Mouse (Mus musculus) stomach, postnatal 0 days (tissue): ENCODE results near the gene Sirt4. TPM values are rescaled to one million over a fixed set of nuclear protein-coding genes. Genes with fewer than 3 reads are reported as not detected.

ENCODE experiments used
- ATAC-seq: fragments of 200-750 bp; cut with Nextera tagmentation; 2 replicates; pipeline ENCODE4 v1.8.0; 2017; ENCODE audit not compliant: low FRiP score, low TSS enrichment
- DNase-seq: peaks from one replicate; pipeline ENCODE4 v3.0.0-alpha.2; 2016; ENCODE audit warnings: low spot score
- H3K27ac ChIP-seq: fragments of 300-500 bp; sonication (generic); replicated peaks from 2 replicates; pipeline ENCODE4 v1.5.1; 2014; ENCODE audit warnings: mild to moderate bottlenecking, control low read depth
- H3K27me3 ChIP-seq: fragments of 300-500 bp; sonication (generic); 2 replicates; pipeline ENCODE4 v1.6.1; 2014; ENCODE audit warnings: low read length; ENCODE audit not compliant: control insufficient read depth, insufficient read depth
- H3K36me3 ChIP-seq: fragments of 300-500 bp; sonication (generic); 2 replicates; pipeline ENCODE4 v1.6.1; 2014; ENCODE audit warnings: low read length, mixed read lengths; ENCODE audit not compliant: control insufficient read depth, insufficient read depth
- H3K4me1 ChIP-seq: fragments of 300-500 bp; sonication (generic); replicated peaks from 2 replicates; pipeline ENCODE4 v1.6.1; 2014; ENCODE audit warnings: antibody characterized with exemption; ENCODE audit not compliant: control insufficient read depth, insufficient read depth
- H3K4me2 ChIP-seq: fragments of 300-500 bp; sonication (generic); replicated peaks from 2 replicates; pipeline ENCODE4 v1.6.1; 2014; ENCODE audit warnings: low read depth, mild to moderate bottlenecking, control low read depth, moderate library complexity
- H3K4me3 ChIP-seq: fragments of 300-500 bp; sonication (generic); 2 replicates; pipeline ENCODE4 v1.5.1; 2014; ENCODE audit warnings: low read depth, low read length, control low read depth
- H3K9ac ChIP-seq: fragments of 300-500 bp; sonication (generic); 2 replicates; pipeline ENCODE4 v1.6.1; 2014; ENCODE audit warnings: mild to moderate bottlenecking, low read length, control low read depth, mixed read lengths
- H3K9me3 ChIP-seq: fragments of 300-500 bp; sonication (generic); 2 replicates; pipeline ENCODE4 v1.6.1; 2016; ENCODE audit warnings: low read length; ENCODE audit not compliant: control insufficient read depth
- CTCF ChIP-seq: IDR thresholded peaks from 2 replicates; pipeline ENCODE4 v1.5.1; 2016; ENCODE audit warnings: antibody characterized with exemption, low read depth, mild to moderate bottlenecking, moderate library complexity
- EP300 ChIP-seq: optimal IDR thresholded peaks from 2 replicates; pipeline ENCODE3; 2016; ENCODE audit warnings: antibody characterized with exemption
- WGBS: fragments of 180-500 bp; shearing (Covaris S2); extraction: QIAGEN DNeasy Blood & Tissue Kit; methylation state at CpG from one replicate; pipeline ENCODE4 v1.1.7; 2014; 5-methylcytosine and 5-hydroxymethylcytosine counted together
- polyA plus RNA-seq: library from polyadenylated mRNA; unstranded; fragments of >200 nt; fragmentation: Nextera tagmentation; extraction: Ambion mirVana; gene quantifications from 2 replicates; pipeline ENCODE4 v1.2.1, GENCODE M21; 2015

Gene Sirt4
- polyA plus RNA-seq, 1 experiment from 2014 or later = 11.5 TPM

DNA sequence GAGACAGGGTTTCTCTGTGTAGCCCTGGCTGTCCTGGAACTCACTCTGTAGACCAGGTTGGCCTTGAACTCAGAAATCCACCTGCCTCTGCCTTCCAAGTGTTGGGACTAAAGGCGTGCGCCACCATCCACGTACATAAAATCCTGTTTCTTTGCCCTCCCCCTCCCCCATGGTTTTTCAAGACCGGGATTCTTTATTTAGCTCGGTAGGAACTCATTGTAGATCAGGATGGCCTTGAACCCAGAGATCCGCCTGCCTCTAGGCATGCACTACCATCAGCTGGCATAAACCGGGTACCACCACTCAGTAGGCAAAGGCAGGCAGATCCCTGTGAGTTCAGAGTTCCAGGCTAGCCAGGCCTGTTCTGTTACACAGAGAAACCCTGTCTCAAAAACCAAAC, 32.4 kb upstream of the Sirt4 start:
- DNase-seq = no peak
- WGBS = 90% methylated on average over 7 of the region's 7 CpGs
- Histone ChIP-seq H3K27ac (peak overlapping the region; percentile 26; the same call in 1 of the 2 replicates), H3K9ac (no peak overlapping the region), H3K27me3 (no peaks in the 10 kb centered on the region), H3K4me2 (no peak overlapping the region), H3K4me1 (peaks cover 10% of the 10 kb centered on the region), H3K4me3 (no peak overlapping the region), H3K9me3 (no peaks in the 10 kb centered on the region), H3K36me3 (no peaks in the 10 kb centered on the region)
- no peak for TF ChIP-seq EP300
- no peak for TF ChIP-seq CTCF
- no peak for ATAC-seq

- no peak overlapping the region for H3K4me2 ChIP-seq
- TF ChIP-seq EP300 = no peak
- no peak for TF ChIP-seq CTCF
- H3K27ac ChIP-seq = peak overlapping the region; percentile 26; the same call in 1 of the 2 replicates
- peaks cover 10% of the 10 kb centered on the region for H3K4me1 ChIP-seq
- H3K27me3 ChIP-seq = no peaks in the 10 kb centered on the region
- no peak overlapping the region for H3K4me3 ChIP-seq
- no peak; the same call in 1 of the 2 replicates for ATAC-seq
- DNase-seq = no peak
- 75% methylated on average over 32 of the region's 32 CpGs for WGBS
- no peaks in the 10 kb centered on the region for H3K36me3 ChIP-seq
- no peaks in the 10 kb centered on the region for H3K9me3 ChIP-seq
- no peak overlapping the region for H3K9ac ChIP-seq
Measured at GRCm38 (mm10) chr5:115516081-115516907, 31.8 kb upstream of the Sirt4 start.

- H3K9ac ChIP-seq = 0 out of 2 replicates have a peak overlapping the region, but pooled peaks have one; percentile 2
- peak overlapping the region; percentile 85 for H3K27ac ChIP-seq
- peak overlapping the region; percentile 48 for H3K4me2 ChIP-seq
- peak; percentile 77 for ATAC-seq
- no peaks in the 10 kb centered on the region for H3K27me3 ChIP-seq
- WGBS = 15% methylated on average over 20 of the region's 20 CpGs
- no peaks in the 10 kb centered on the region for H3K9me3 ChIP-seq
- no peak overlapping the region for H3K4me3 ChIP-seq
- peaks cover 10% of the 10 kb centered on the region; the same call in 1 of the 2 replicates for H3K4me1 ChIP-seq
- no peak for TF ChIP-seq EP300
- TF ChIP-seq CTCF = no peak
- peak; percentile 70 for DNase-seq
- H3K36me3 ChIP-seq = no peaks in the 10 kb centered on the region
Measured at GRCm38 (mm10) chr5:115514896-115515587, 30.5 kb upstream of the Sirt4 start.

DNA sequence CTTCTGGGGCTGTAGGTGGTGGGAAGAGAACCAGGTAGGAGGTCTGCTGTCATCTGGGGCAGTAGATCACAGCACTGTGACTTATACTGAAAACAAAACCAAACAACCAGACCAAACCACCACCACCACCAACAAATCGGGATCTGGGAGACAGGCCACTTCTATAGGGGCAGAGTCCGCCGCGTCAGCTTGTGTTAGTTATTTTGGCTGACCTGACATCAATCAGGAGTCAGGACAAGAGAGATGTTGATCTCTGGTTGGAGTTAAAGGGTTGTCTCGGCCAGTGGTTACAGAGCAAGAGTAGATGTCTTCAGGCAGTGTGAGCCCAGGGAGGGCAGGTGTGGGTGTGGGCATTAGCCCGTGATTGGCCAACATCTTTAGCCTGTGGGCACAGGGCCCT, 29.8 kb upstream of the Sirt4 start:
- WGBS = 63% methylated on average over 6 of the region's 6 CpGs
- no peaks in the 10 kb centered on the region for H3K9me3 ChIP-seq
- H3K36me3 ChIP-seq = no peaks in the 10 kb centered on the region
- 0 out of 2 replicates have a peak overlapping the region, but pooled peaks have one; percentile 2 for H3K9ac ChIP-seq
- TF ChIP-seq EP300 = no peak
- TF ChIP-seq CTCF = no peak
- ATAC-seq = no peak
- H3K27me3 ChIP-seq = no peaks in the 10 kb centered on the region
- H3K4me2 ChIP-seq = peak overlapping the region; percentile 48; the same call in 1 of the 2 replicates
- H3K27ac ChIP-seq = peak overlapping the region; percentile 85
- H3K4me3 ChIP-seq = no peak overlapping the region
- DNase-seq = no peak
- H3K4me1 ChIP-seq = peaks cover 10% of the 10 kb centered on the region; the same call in 1 of the 2 replicates

DNA sequence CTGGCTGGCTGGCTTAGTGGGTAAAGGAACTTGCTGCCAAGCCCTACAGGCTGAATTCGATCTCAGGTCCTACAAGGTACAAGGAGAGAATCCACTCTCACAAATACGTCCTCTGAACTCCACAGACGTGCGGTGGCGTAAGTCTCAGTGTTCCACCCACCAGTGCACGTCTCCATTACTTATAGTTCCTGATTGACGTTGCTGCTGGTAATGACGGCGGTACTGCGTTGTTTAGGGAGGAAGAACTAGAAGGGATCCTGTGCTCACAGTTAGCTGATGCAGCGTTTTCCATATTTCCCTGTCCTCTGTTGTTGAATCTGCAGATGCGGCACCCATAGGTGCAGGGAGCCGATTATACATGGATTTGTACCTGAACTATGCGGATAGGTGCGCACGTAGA, 29.2 kb upstream of the Sirt4 start:
- 91% methylated on average over 16 of the region's 16 CpGs for WGBS
- H3K27me3 ChIP-seq = no peaks in the 10 kb centered on the region
- TF ChIP-seq CTCF = no peak
- no peak for TF ChIP-seq EP300
- no peak overlapping the region for H3K9ac ChIP-seq
- H3K4me1 ChIP-seq = peaks cover 12% of the 10 kb centered on the region
- H3K9me3 ChIP-seq = no peaks in the 10 kb centered on the region
- ATAC-seq = no peak
- H3K4me2 ChIP-seq = no peak overlapping the region
- H3K4me3 ChIP-seq = no peak overlapping the region
- no peak overlapping the region; the same call in 1 of the 2 replicates for H3K27ac ChIP-seq
- DNase-seq = no peak
- H3K36me3 ChIP-seq = no peaks in the 10 kb centered on the region

GRCm38 (mm10) chr5:115513246-115513645, 28.7 kb upstream of the Sirt4 start:
- 92% methylated on average over 14 of the region's 14 CpGs for WGBS
- no peak overlapping the region for H3K27ac ChIP-seq

More at GRCm38 (mm10) chr5:115513246-115513645, 28.7 kb upstream of the Sirt4 start:
- Histone ChIP-seq H3K4me1 (peaks cover 12% of the 10 kb centered on the region), H3K27me3 (no peaks in the 10 kb centered on the region), H3K9ac (no peak overlapping the region), H3K4me2 (no peak overlapping the region), H3K36me3 (no peaks in the 10 kb centered on the region), H3K4me3 (no peak overlapping the region), H3K9me3 (no peaks in the 10 kb centered on the region)
- no peak for DNase-seq
- TF ChIP-seq EP300 = no peak
- ATAC-seq = no peak
